In the genomic region with DNA sequence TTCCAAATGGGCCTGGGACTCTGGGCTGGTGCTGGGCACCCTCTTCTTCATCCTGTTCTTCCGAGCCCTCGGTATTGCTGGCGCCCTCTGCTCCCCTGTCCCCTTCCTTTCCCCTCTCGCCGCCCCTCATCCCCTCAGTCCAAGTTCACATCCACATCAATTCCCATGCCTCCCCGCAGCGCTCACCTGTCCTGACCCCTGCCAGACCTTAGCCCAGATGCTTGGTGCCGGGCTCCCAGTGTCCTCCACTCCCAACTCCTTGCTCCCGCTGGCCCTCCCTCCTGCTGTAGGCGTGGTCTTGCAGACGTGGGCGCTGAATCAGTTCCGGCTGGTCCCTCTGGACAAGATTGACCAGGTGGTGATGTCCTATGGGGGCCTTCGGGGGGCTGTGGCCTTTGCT, we compare ENCODE assay signal across 22 mouse cellular contexts. TPM values are rescaled to one million over a fixed set of nuclear protein-coding genes. Genes with fewer than 3 reads are reported as not detected.
DNase-seq lines count a peak whose midpoint lies in the region; ATAC-seq and TF ChIP-seq lines count a peak whose summit lies in the region.
"Had no signal": no experiment of that assay in that cellular context is flagged by ENCODE, and none has a peak within 500 bp of the region (broad histone marks: within the 10 kb centered on the region; RNA-seq: fewer than 3 reads in every experiment).

No protein-coding gene starts in this region.

- no peak for TF ChIP-seq CTCF in gastrocnemius, adult 2 months (IDR thresholded peaks at IDR 0.05)
- no peak for TF ChIP-seq CTCF in E14TG2a.4 (conservative IDR thresholded peaks at IDR 0.05; ENCODE audit: low read length)

- H3K4me3 ChIP-seq in gastrocnemius, adult 2 months = no peak overlapping the region
- 0 out of 2 replicates have a peak overlapping the region, but pooled peaks have one; percentile 20 for H3K4me3 ChIP-seq in E14TG2a.4 (replicated peaks; ENCODE audit: low read length)
- no peak overlapping the region for H3K4me3 ChIP-seq in embryonic facial prominence, embryonic 10.5 days
- no peak overlapping the region for H3K4me3 ChIP-seq in hindbrain, embryonic 12.5 days
- H3K4me3 ChIP-seq: embryonic facial prominence, embryonic 13.5 days; embryonic facial prominence, embryonic 15.5 days; erythroblast, embryonic 14.5 days; forebrain, embryonic 13.5 days; forebrain, embryonic 15.5 days had no signal

- H3K27ac ChIP-seq in gastrocnemius, adult 2 months = no peak overlapping the region
- 0 out of 2 replicates have a peak overlapping the region, but pooled peaks have one; percentile 30 for H3K27ac ChIP-seq in embryonic facial prominence, embryonic 10.5 days (replicated peaks)
- no peak overlapping the region for H3K27ac ChIP-seq in hindbrain, embryonic 12.5 days
- H3K27ac ChIP-seq: embryonic facial prominence, embryonic 13.5 days; embryonic facial prominence, embryonic 15.5 days; forebrain, embryonic 13.5 days; forebrain, embryonic 15.5 days had no signal

- H3K4me2 ChIP-seq in hindbrain, embryonic 12.5 days (replicated peaks) = no peak overlapping the region
- H3K4me2 ChIP-seq: embryonic facial prominence, embryonic 13.5 days; embryonic facial prominence, embryonic 15.5 days; forebrain, embryonic 13.5 days; forebrain, embryonic 15.5 days had no signal

- DNase-seq in gastrocnemius, adult 2 months = peak; percentile 18
- DNase-seq in gastrocnemius, postnatal 14 days = no peak
- DNase-seq in embryonic facial prominence, embryonic 10.5 days (ENCODE audit: low spot score) = no peak
- DNase-seq: adrenal gland, adult 8-10 months; adrenal gland, postnatal 14 days; adrenal gland, postnatal 36 days; cerebellum, adult 18-20 months; cerebellum, adult 8-10 months; cerebellum, adult 9-11 months; cerebellum, postnatal 14 days; forebrain, postnatal 0 days had no signal

- no peaks in the 10 kb centered on the region for H3K9me3 ChIP-seq in E14TG2a.4 (ENCODE audit: low read length)
- H3K9me3 ChIP-seq in embryonic facial prominence, embryonic 10.5 days = no peaks in the 10 kb centered on the region
- no peaks in the 10 kb centered on the region for H3K9me3 ChIP-seq in hindbrain, embryonic 12.5 days (replicated peaks)
- H3K9me3 ChIP-seq: embryonic facial prominence, embryonic 13.5 days; embryonic facial prominence, embryonic 15.5 days; forebrain, embryonic 13.5 days; forebrain, embryonic 15.5 days; G1E had no signal

- H3K4me1 ChIP-seq in E14TG2a.4 (replicated peaks; ENCODE audit: low read depth, low read length) = peaks cover 53% of the 10 kb centered on the region
- H3K4me1 ChIP-seq in embryonic facial prominence, embryonic 10.5 days = peaks cover 40% of the 10 kb centered on the region
- peaks cover 10% of the 10 kb centered on the region; the same call in 1 of the 2 replicates for H3K4me1 ChIP-seq in hindbrain, embryonic 12.5 days
- H3K4me1 ChIP-seq: forebrain, embryonic 13.5 days; forebrain, embryonic 15.5 days had no signal

- intact Hi-C loops in gastrocnemius, adult 2 months (cut with DNase I) = no loop called here
- intact Hi-C loops in gastrocnemius, postnatal 14 days (cut with DNase I; ENCODE audit: low total_unique reads) = no loop called here

- no peak overlapping the region for H3K9ac ChIP-seq in hindbrain, embryonic 12.5 days
- H3K9ac ChIP-seq: embryonic facial prominence, embryonic 13.5 days; embryonic facial prominence, embryonic 15.5 days; forebrain, embryonic 13.5 days; forebrain, embryonic 15.5 days; forebrain, postnatal 0 days had no signal

- H3K27me3 ChIP-seq in E14TG2a.4 (ENCODE audit: insufficient read depth, low read length) = no peaks in the 10 kb centered on the region
- no peaks in the 10 kb centered on the region for H3K27me3 ChIP-seq in embryonic facial prominence, embryonic 10.5 days (replicated peaks; ENCODE audit: low read depth, poor library complexity, severe bottlenecking)
- 0 out of 2 replicates have a peak, but pooled peaks cover 4% of the 10 kb centered on the region for H3K27me3 ChIP-seq in hindbrain, embryonic 12.5 days
- H3K27me3 ChIP-seq: embryonic facial prominence, embryonic 13.5 days; embryonic facial prominence, embryonic 15.5 days; forebrain, embryonic 13.5 days; forebrain, embryonic 15.5 days; Patski had no signal

- WGBS in embryonic facial prominence, embryonic 10.5 days = 90% methylated on average over 14 of the region's 14 CpGs
- WGBS in hindbrain, embryonic 12.5 days = 88% methylated on average over 14 of the region's 14 CpGs

- no peak for ATAC-seq in hindbrain, embryonic 12.5 days (ENCODE audit: low FRiP score)
- ATAC-seq in erythroid progenitor cell, adult 5-6 weeks (replicated peaks; ENCODE audit: low FRiP score, poor library complexity, severe bottlenecking) = no peak
- ATAC-seq: activated CD4-positive, CD25-positive, alpha-beta regulatory T cell, adult 4 months; forebrain, embryonic 13.5 days; forebrain, embryonic 15.5 days; forebrain, postnatal 0 days; Patski had no signal

- H3K36me3 ChIP-seq in E14TG2a.4 (ENCODE audit: insufficient read depth, low read length) = peaks cover 11% of the 10 kb centered on the region
- peaks cover 54% of the 10 kb centered on the region for H3K36me3 ChIP-seq in embryonic facial prominence, embryonic 10.5 days (replicated peaks)
- peaks cover 12% of the 10 kb centered on the region; the same call in 1 of the 2 replicates for H3K36me3 ChIP-seq in hindbrain, embryonic 12.5 days
- H3K36me3 ChIP-seq: embryonic facial prominence, embryonic 15.5 days; G1E had no signal

RNA-seq across cellular contexts. Expression of a gene that starts 8.0 kb away (rescaled TPM):
- total RNA-seq in gastrocnemius, adult 2 months (2021) = under 1 TPM; 0.45 to 0.92 TPM
- total RNA-seq in gastrocnemius, postnatal 14 days (2021) = 1 to 10 TPM in 1 of 2 experiments, under 1 TPM in 1; 0.84 to 1.0 TPM
- polyA plus RNA-seq in embryonic facial prominence, embryonic 10.5 days (2016; fragmentation: Nextera tagmentation; extraction: Ambion mirVana) = 5.5 and 5.7 TPM in 2 replicates
- polyA plus RNA-seq in hindbrain, embryonic 12.5 days (2016; fragmentation: Nextera tagmentation; extraction: Ambion mirVana) = 7.2 and 7.7 TPM in 2 replicates
- total RNA-seq in erythroid progenitor cell, adult 5-6 weeks (2015; ENCODE audit: low replicate concordance) = 2.9 TPM in 1 of 2 replicates, not detected in the other
- total RNA-seq in erythroid progenitor cell, adult 5-6 weeks (2017; ENCODE audit: low replicate concordance) = not detected in 2 replicates
- polyA plus RNA-seq: erythroblast, embryonic 14.5 days had no signal

RNA-seq across cellular contexts. Expression of a gene that starts 8.9 kb away (rescaled TPM):
- 10 to 100 TPM; 17.5 to 23.4 TPM for total RNA-seq in gastrocnemius, adult 2 months (2021)
- 10 to 100 TPM; 12.1 to 15.6 TPM for total RNA-seq in gastrocnemius, postnatal 14 days (2021)
- 2.9 and 3.3 TPM in 2 replicates for polyA plus RNA-seq in embryonic facial prominence, embryonic 10.5 days (2016; fragmentation: Nextera tagmentation; extraction: Ambion mirVana)
- 1.4 and 2.0 TPM in 2 replicates for polyA plus RNA-seq in hindbrain, embryonic 12.5 days (2016; fragmentation: Nextera tagmentation; extraction: Ambion mirVana)
- total RNA-seq in erythroid progenitor cell, adult 5-6 weeks (2015; ENCODE audit: low replicate concordance) = 1.3 and 3.2 TPM in 2 replicates
- total RNA-seq in erythroid progenitor cell, adult 5-6 weeks (2017; ENCODE audit: low replicate concordance) = 0.08 and 0.90 TPM in 2 replicates

RNA-seq across cellular contexts. Expression of a gene that starts 16.4 kb away (rescaled TPM):
- total RNA-seq in gastrocnemius, adult 2 months (2021) = not detected
- total RNA-seq in gastrocnemius, postnatal 14 days (2021) = under 1 TPM; 0.07 to 0.08 TPM
- polyA plus RNA-seq in embryonic facial prominence, embryonic 10.5 days (2016; fragmentation: Nextera tagmentation; extraction: Ambion mirVana) = 0.34 and 0.83 TPM in 2 replicates
- polyA plus RNA-seq in hindbrain, embryonic 12.5 days (2016; fragmentation: Nextera tagmentation; extraction: Ambion mirVana) = 0.59 and 0.93 TPM in 2 replicates
- total RNA-seq in erythroid progenitor cell, adult 5-6 weeks (2015; ENCODE audit: low replicate concordance) = not detected in 2 replicates
- total RNA-seq in erythroid progenitor cell, adult 5-6 weeks (2017; ENCODE audit: low replicate concordance) = not detected in 2 replicates
- polyA plus RNA-seq: erythroblast, embryonic 14.5 days had no signal

RNA-seq across cellular contexts. Expression of a gene that starts 30.5 kb away (rescaled TPM):
- total RNA-seq in gastrocnemius, adult 2 months (2021) = 10 to 100 TPM; 20.1 to 24.6 TPM
- total RNA-seq in gastrocnemius, postnatal 14 days (2021) = 10 to 100 TPM; 20.6 to 21.5 TPM
- polyA plus RNA-seq in embryonic facial prominence, embryonic 10.5 days (2016; fragmentation: Nextera tagmentation; extraction: Ambion mirVana) = 93.0 and 99.4 TPM in 2 replicates
- 97.6 and 100 TPM in 2 replicates for polyA plus RNA-seq in hindbrain, embryonic 12.5 days (2016; fragmentation: Nextera tagmentation; extraction: Ambion mirVana)
- total RNA-seq in erythroid progenitor cell, adult 5-6 weeks (2015; ENCODE audit: low replicate concordance) = 67.9 and 68.8 TPM in 2 replicates
- total RNA-seq in erythroid progenitor cell, adult 5-6 weeks (2017; ENCODE audit: low replicate concordance) = 18.1 and 30.2 TPM in 2 replicates

RNA-seq across cellular contexts. Expression of a gene that starts 30.6 kb away (rescaled TPM):
- 1 to 10 TPM in 1 of 2 experiments, under 1 TPM in 1; 0.99 to 1.3 TPM for total RNA-seq in gastrocnemius, adult 2 months (2021)
- 1 to 10 TPM in 1 of 2 experiments, under 1 TPM in 1; 0.76 to 1.6 TPM for total RNA-seq in gastrocnemius, postnatal 14 days (2021)
- polyA plus RNA-seq in embryonic facial prominence, embryonic 10.5 days (2016; fragmentation: Nextera tagmentation; extraction: Ambion mirVana) = 1.3 TPM in 2 replicates
- polyA plus RNA-seq in hindbrain, embryonic 12.5 days (2016; fragmentation: Nextera tagmentation; extraction: Ambion mirVana) = 1.3 TPM in 2 replicates
- 23.4 and 26.8 TPM in 2 replicates for total RNA-seq in erythroid progenitor cell, adult 5-6 weeks (2015; ENCODE audit: low replicate concordance)
- total RNA-seq in erythroid progenitor cell, adult 5-6 weeks (2017; ENCODE audit: low replicate concordance) = 24.8 and 31.7 TPM in 2 replicates
